Mouse (Mus musculus) CH12.LX (cell line): ENCODE measurements at regions not wholly inside any gene's neighbourhood (a gene's known extent, or its start where the extent isn't known, plus 50 kb on each side); places are given as distances from the start of the nearest gene placed in this dataset.

Experiments
- CHD2 ChIP-seq: IDR thresholded peaks from 2 replicates; pipeline ENCODE4 v1.6.1; 2011; ENCODE audit warnings: low read length, improper control_type of control experiment
- CTCF ChIP-seq, 2 experiments: IDR thresholded peaks in 1 of 2; conservative IDR thresholded peaks in 1 of 2; 2 replicates each; pipeline ENCODE4 v1.5.1; 2011 to 2012; ENCODE audit warnings: low read depth in 2 of 2, low read length in 2 of 2, improper control_type of control experiment in 1 of 2, inconsistent platforms in 1 of 2, mild to moderate bottlenecking in 1 of 2, moderate library complexity in 1 of 2
- EP300 ChIP-seq: IDR thresholded peaks from 2 replicates; pipeline ENCODE4 v1.6.1; 2011; ENCODE audit warnings: low read length, improper control_type of control experiment
- ETS1 ChIP-seq: conservative IDR thresholded peaks from 2 replicates; pipeline ENCODE4 v1.6.1; 2012; ENCODE audit warnings: low read depth, mild to moderate bottlenecking, inconsistent platforms, low read length, improper control_type of control experiment, moderate library complexity
- HCFC1 ChIP-seq: IDR thresholded peaks from 2 replicates; pipeline ENCODE4 v1.6.1; 2012; ENCODE audit warnings: low read depth, mild to moderate bottlenecking, inconsistent platforms, low read length, improper control_type of control experiment
- JUND ChIP-seq: conservative IDR thresholded peaks from 2 replicates; pipeline ENCODE4 v1.6.1; 2011; ENCODE audit warnings: low read depth, low read length, improper control_type of control experiment
- MAX ChIP-seq: IDR thresholded peaks from 2 replicates; pipeline ENCODE4 v1.6.1; 2011; ENCODE audit warnings: low read length, improper control_type of control experiment
- MAZ ChIP-seq: IDR thresholded peaks from 2 replicates; pipeline ENCODE4 v1.6.1; 2012; ENCODE audit warnings: low read depth, mild to moderate bottlenecking, inconsistent platforms, low read length, improper control_type of control experiment, moderate library complexity
- MXI1 ChIP-seq: IDR thresholded peaks from 2 replicates; pipeline ENCODE4 v1.6.1; 2011; ENCODE audit warnings: mild to moderate bottlenecking, low read depth, low read length, improper control_type of control experiment
- POLR2A ChIP-seq: IDR thresholded peaks from 2 replicates; pipeline ENCODE4 v1.6.1; 2011; ENCODE audit warnings: low read depth, mild to moderate bottlenecking, improper control_type of control experiment, low read length
- ZKSCAN1 ChIP-seq: IDR thresholded peaks from 2 replicates; pipeline ENCODE4 v1.6.1; 2012; ENCODE audit warnings: low read depth, inconsistent platforms, low read length, improper control_type of control experiment, borderline replicate concordance

GRCm38 (mm10) chr13:52766236-52766635 is 163.2 kb downstream of the Auh start:
- TF ChIP-seq CHD2 = no peak
- no peak for TF ChIP-seq JUND
- TF ChIP-seq EP300 = no peak
- no peak for TF ChIP-seq MXI1
- TF ChIP-seq HCFC1 = no peak
- TF ChIP-seq CTCF (conservative IDR thresholded peaks at IDR 0.05 in 1 of 2, IDR thresholded peaks at IDR 0.05 in 1 of 2; ENCODE audit: low read depth in 2 of 2, low read length in 2 of 2) = no peak
- TF ChIP-seq ZKSCAN1 = no peak
- no peak for TF ChIP-seq MAX
- TF ChIP-seq POLR2A = no peak
- no peak for TF ChIP-seq MAZ
- no peak for TF ChIP-seq ETS1
